Mouse (Mus musculus) mesoderm, embryonic 11.5 days (tissue): Measurements from ENCODE around the gene Zfp189.
A peak's percentile ranks its signal among the peaks of the same experiment; 100 is the strongest.

Experiments
- DNase-seq: peaks from one replicate; pipeline ENCODE4 v3.0.0-alpha.2; 2012; ENCODE audit warnings: low read depth, low spot score

The Zfp189 gene

GRCm38 (mm10) chr4:49536671-49537070 lies 15.7 kb downstream of the Zfp189 start:
- DNase-seq = no peak

GRCm38 (mm10) chr4:49539665-49540064 lies 18.7 kb downstream of the Zfp189 start:
- DNase-seq = no peak

GRCm38 (mm10) chr4:49540966-49541365 lies 20.0 kb downstream of the Zfp189 start:
- DNase-seq = no peak

GRCm38 (mm10) chr4:49546026-49546425 lies 25.1 kb downstream of the Zfp189 start:
- no peak for DNase-seq

GRCm38 (mm10) chr4:49546873-49547543 lies 26.0 kb downstream of the Zfp189 start:
- no peak for DNase-seq

- DNase-seq = no peak
These were observed 26.7 kb downstream of the Zfp189 start for GRCm38 (mm10) chr4:49547544-49548219.

GRCm38 (mm10) chr4:49549383-49549782 lies 28.4 kb downstream of the Zfp189 start, which contains the start of gene Aldob:
Gene Aldob (minus strand): TSS chr4:49549546.
- no peak for DNase-seq

- no peak for DNase-seq
These were observed 32.4 kb downstream of the Zfp189 start for GRCm38 (mm10) chr4:49553380-49553779.

GRCm38 (mm10) chr4:49557375-49557774 lies 36.4 kb downstream of the Zfp189 start:
- no peak for DNase-seq

- no peak for DNase-seq
These were observed 37.2 kb downstream of the Zfp189 start for GRCm38 (mm10) chr4:49558181-49558580.

GRCm38 (mm10) chr4:49559915-49560772 lies 39.2 kb downstream of the Zfp189 start:
- DNase-seq = no peak

- DNase-seq = peak; percentile 71
These were observed 46.6 kb downstream of the Zfp189 start for GRCm38 (mm10) chr4:49567613-49568012.

GRCm38 (mm10) chr4:49572194-49572593 lies 51.2 kb downstream of the Zfp189 start:
- no peak for DNase-seq
